Mouse (Mus musculus) right cerebral cortex, postnatal 10 days (tissue): ENCODE results near the gene Ubc.
A peak's percentile ranks its signal among the peaks of the same experiment; 100 is the strongest.

Source experiments
- DNase-seq, 2 experiments: peaks; one replicate each; pipeline ENCODE4 v3.0.0; 2021; ENCODE audit warnings: low spot score in 2 of 2

Ubc gene

DNA sequence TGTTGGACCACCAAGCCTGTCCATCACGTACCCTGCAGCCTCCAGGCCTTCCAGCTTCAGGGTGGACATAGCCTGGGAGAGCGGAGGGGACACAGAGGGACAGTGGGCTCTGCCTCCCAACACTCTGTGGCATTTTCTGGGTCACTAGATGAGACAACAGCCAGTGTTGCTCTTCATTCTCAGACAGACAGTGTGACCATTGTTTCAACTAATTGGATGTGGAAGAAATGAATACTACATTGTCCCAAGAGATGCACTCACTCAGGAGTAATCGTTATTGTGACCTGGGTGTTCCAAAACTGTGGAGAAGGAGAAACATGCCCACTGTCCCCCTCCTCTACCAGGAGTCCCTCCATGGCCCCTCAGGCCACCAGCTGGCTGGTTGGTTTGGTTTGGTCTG is 40.6 kb downstream of the Ubc start:
- DNase-seq = no peak

DNA sequence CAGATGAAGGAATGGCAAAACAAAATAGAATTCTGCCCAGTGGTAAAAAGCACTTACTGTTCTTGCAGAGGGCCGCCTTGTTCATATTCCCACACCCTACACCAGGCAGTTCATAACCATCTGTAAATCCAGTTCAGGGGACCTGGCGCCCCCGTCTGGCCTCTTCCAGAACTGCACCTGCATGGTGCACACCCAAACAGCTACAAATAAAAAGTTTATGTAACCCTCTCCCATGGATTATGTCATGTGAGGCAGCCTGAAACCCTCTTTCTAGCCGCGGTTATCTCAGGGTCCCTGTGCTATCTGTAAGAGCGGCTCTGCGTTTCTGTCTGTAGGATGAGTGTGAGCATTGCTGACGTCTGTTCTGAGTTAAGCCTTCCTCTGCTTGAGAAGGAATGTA is 41.5 kb downstream of the Ubc start:
- no peak for DNase-seq

DNA sequence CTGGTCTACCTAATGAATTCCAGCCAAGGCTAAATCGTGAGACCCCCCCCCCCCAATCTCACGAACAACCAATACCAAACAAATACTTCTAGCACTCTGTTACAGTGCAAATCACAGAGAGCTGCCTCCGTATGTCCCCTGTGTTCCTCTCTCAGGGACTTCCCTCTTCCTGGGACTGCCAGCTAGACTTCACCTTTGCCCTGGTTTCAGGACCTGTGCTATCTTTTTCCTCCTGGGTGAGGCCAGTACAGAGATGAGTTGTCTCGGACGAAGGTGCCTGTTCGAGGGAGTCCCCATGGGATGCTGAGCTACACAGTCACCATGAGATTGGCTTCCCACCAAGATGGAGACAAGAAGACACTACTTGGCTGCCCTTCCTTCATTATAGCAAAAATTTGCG is 41.9 kb downstream of the Ubc start:
- no peak for DNase-seq

DNA sequence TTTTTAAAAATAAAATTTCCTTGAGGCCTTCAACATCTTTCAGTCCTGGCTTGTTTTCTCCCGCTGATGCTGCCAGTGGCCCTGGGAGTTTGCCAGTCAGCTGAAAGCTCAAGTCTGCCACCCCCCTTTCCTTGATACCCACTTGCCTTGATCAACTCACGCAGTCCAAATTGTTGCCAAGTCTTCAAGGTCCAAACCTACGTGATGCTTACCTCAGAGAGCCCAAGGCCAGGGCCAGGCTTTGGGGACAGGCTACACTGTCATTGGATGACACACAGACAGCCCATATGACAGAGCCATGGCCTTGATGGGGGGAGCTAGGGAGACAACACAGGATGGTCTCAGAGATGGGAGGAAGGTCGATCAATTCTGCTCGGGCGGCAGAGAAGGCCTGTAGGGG is 45.7 kb downstream of the Ubc start:
- DNase-seq = no peak

DNA sequence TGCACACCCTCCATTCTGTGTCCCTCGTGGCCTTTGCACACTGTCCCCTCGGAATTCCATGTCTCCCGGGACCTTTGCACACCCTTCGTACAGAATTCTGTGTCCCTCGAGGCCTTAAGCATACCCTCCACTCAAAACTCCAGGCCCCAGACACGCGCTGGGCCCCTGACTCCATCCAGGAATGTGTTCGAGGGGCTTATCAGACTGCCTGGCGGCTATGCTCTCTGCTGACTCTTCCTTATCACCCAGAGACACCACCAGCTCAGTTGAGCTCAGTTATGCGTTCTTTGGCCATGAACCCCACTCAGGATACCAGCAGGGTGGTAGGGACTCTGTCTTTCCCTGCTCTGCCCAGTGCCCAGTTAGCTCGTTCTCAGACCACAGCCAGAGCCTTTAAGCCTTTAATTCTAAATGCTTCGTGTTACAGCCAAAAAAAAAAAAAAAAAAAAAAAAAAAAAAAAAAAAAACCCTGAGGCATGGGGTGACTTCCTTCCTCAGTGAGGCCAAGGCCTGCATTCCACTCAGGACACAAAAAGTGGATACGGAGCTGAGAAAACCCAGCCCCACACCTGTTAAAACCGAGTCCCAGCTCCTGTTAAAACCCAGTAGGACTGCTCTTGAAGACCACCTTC is 48.4 kb downstream of the Ubc start:
- no peak for DNase-seq

DNA sequence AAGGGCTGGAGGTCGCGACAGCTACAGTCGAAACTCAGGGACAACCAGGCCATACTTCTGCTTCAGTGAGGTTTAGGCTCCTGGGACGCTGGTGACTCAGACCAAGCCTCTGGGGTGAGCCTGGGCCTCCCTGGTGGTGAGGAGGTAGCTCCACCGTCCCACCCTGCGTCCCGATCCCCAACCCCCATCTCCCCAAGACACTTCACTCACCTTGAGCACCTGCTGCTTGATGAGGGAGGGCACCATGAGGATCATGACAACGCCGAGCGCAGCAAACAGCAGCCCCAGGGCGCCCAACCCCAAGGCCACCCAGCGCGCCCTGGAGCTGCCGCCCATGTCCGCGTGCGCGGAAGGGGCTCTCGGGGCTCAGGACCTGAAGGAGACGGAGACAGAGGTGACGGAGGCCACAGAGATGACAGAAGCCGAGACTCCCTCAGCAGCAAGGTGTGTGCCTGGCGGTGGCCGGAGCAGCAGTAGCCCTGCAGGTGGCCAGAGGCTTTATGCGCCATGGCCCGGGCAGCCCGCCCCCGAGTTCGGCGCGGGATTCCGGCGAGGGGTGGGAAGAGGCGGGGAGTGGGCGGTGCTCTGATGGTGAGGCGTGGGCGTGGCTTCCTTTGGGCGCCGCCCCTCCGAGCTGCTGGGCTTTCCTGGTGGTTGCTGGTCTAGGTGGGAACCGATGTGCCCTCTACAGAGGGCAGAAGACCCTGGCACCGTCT is 49.3 kb downstream of the Ubc start, which contains the start of gene Scarb1:
TSS of gene Scarb1 (minus strand) at position 548 of the 716 bp plus-strand sequence.
- DNase-seq = peak; percentile 92 to 93

DNA sequence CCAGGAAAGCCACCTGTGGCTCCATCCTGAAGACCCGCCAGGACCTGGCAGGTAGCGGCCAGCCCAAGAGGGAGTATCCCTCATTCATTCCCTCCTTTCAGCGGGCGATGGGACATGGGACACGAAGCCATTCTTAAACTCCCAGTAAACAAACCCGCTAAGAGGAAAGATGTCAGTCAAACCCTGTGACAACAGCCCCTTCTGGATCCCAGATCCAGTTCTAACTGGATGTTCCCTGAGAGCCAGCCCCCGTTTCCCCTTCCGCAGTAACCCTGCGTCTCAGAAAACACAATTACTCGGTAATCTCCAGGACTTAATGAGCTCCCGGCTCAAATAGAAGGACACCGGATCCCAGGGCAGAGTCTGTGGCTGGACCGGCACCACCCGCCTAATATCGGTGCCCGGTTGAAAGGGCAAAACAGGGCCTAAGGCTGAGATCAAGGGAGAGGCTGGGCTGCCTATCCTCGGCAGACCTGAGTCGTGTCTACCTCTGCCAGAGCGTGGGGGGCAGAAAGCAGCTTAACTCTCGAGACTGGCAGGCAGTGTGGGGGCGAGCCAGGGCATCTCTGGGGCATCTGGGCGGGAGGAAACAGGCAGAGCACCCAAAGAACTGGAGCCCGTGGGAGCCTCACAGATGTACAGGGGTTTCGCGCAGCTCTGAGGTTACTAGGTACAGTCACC is 50.0 kb downstream of the Ubc start:
- peak; percentile 69 for DNase-seq

DNA sequence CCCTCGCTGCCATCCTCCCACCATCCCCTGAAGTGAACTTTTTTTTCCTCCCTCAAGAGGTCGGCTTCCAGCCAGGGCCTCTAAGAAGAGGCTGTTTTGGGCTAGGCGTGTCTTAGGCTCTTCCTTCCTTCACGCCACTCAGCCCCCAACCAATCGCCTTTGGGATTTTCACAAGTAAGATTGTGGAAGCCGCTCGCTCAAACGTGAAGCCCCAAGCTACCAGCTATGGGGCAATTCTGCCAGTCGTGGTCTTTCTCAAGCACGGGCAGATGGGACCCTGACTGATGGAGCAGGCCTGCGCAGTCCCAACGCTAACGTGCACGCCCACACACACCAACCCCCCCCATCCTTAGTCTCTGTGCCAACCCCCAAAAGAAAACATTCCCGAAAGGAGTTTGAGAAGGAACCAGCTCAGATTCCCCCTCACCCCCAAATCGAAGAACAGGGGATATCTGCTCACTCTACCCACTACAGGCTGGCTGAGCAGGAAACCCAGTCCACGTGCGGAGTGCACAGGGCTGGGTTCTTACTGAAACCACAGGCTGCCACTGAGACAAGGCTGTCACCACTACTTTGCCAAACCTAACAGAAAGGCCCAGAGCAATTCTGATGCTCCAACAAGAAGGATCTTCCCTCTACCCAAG is 50.8 kb downstream of the Ubc start:
- DNase-seq = peak; percentile 60 to 78

DNA sequence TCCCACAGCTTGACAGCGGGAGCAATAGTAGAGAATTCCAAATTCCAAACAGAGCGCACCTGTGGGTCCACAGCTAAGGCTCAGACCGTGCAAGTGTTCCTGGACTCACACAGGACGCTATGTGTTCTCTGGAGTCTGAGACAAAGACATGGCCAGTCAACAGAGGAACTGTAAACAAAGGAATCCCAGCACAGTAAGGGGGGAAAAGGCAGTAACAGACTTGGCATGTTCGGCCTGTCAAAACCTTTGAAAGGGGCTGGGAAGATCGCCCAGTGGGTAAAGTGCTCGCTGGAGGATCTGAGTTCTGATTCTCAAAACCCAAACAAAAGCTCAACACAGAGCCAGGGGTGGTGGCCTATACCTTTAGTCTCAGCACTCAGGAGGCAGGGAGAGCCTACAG is 52.5 kb downstream of the Ubc start:
- DNase-seq = no peak

DNA sequence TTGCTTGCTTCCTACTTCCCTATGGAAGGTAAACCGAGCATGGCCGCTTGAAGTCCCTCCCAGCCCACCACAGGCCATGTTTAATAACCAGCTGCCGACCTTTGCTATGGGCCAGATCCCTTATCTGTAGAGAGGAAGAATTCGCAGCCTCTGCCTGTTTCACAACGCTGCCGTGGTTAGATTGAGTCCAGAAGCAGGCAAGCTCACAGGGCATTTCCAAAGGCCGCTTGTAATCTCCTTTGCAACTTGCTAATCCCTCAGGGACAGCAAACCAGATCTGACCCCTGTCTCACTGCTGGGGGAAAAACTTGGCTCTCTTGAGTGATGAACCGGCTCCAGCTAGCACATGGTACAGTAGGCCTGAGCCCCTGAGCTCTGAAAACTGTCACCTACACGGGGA is 53.0 kb downstream of the Ubc start:
- no peak for DNase-seq
